Comparison of ENCODE assay signal across 25 mouse cellular contexts in genomic region chr4:69383318-69383717, GRCm38 (mm10).
DNase-seq lines count a peak whose midpoint lies in the region; TF ChIP-seq lines count a peak whose summit lies in the region.
"Had no signal": no experiment of that assay in that cellular context is flagged by ENCODE, and none has a peak within 500 bp of the region (broad histone marks: within the 10 kb centered on the region; RNA-seq: fewer than 3 reads in every experiment).

No protein-coding gene starts in this region.

- DNase-seq in frontal cortex, adult 2 months (ENCODE audit: extremely low spot score in 1 of 2, low spot score in 1 of 2), result peak; percentile 33 to 67
- no peak for DNase-seq in frontal cortex, postnatal 14 days (ENCODE audit: low spot score in 2 of 2)
- no peak for DNase-seq in left cerebral cortex, adult 2 months (ENCODE audit: extremely low spot score in 1 of 2, low spot score in 2 of 2)
- no peak for DNase-seq in left cerebral cortex, postnatal 36 days (ENCODE audit: low spot score in 2 of 2)
- peak; percentile 79 for DNase-seq in brain, adult 2 months (ENCODE audit: low read depth, low spot score)
- peak; percentile 85 for DNase-seq in telencephalon, adult 2 months (ENCODE audit: low read depth, low spot score)
- no peak for DNase-seq in thymus, adult 18-20 months
- DNase-seq: adrenal gland, postnatal 10 days; adrenal gland, postnatal 36 days; B cell, adult 2 months; cerebellum, adult 11 months; cerebellum, adult 2 months; cerebellum, adult 9-11 months; cerebellum, postnatal 25 days; forebrain, postnatal 0 days; gastrocnemius, postnatal 25 days; heart, adult 18-20 months; heart, postnatal 10 days; heart, postnatal 36 days had no signal

- no peak overlapping the region for H3K4me3 ChIP-seq in left cerebral cortex, adult 2 months
- H3K4me3 ChIP-seq: embryonic facial prominence, embryonic 12.5 days; embryonic facial prominence, embryonic 15.5 days; heart, embryonic 12.5 days; heart, embryonic 15.5 days; hindbrain, embryonic 10.5 days; hindbrain, embryonic 13.5 days had no signal

- no peak for TF ChIP-seq CTCF in left cerebral cortex, adult 2 months (IDR thresholded peaks at IDR 0.05)

- intact Hi-C loops in left cerebral cortex, adult 2 months (cut with DNase I), result loop anchor here (5.0 to 10.0 kb wide), 7 partner anchors 151 to 511 kb away; partner anchors contain the start of gene Brinp1
- intact Hi-C loops in left cerebral cortex, postnatal 36 days (cut with DNase I), result loop anchor here (5.0 kb wide), 1 partner anchor 431 kb away; the partner anchor contains the start of gene Brinp1

- peak overlapping the region; percentile 71 for H3K27ac ChIP-seq in left cerebral cortex, adult 2 months
- H3K27ac ChIP-seq: embryonic facial prominence, embryonic 12.5 days; embryonic facial prominence, embryonic 15.5 days; heart, embryonic 15.5 days; hindbrain, embryonic 10.5 days; hindbrain, embryonic 13.5 days had no signal

Comparison
In these comparisons a context has a peak if more than half of its experiments do, and no peak if none do; other contexts are left out.
1. DNase-seq: peak in frontal cortex, adult 2 months (2 of 2), brain, adult 2 months (single experiment) and telencephalon, adult 2 months (single experiment); none in frontal cortex, postnatal 14 days (0 of 2), left cerebral cortex, adult 2 months (0 of 2), left cerebral cortex, postnatal 36 days (0 of 2) and thymus, adult 18-20 months (0 of 2).